ENCODE assay signal across 10 mouse cellular contexts in genomic region chr3:37704701-37705279, GRCm38 (mm10). TPM values are rescaled to one million over a fixed set of nuclear protein-coding genes. Genes with fewer than 3 reads are reported as not detected.
A peak's percentile ranks its signal among the peaks of the same experiment; 100 is the strongest.
DNase-seq lines count a peak whose midpoint lies in the region; ATAC-seq and TF ChIP-seq lines count a peak whose summit lies in the region.
"Had no signal": no experiment of that assay in that cellular context is flagged by ENCODE, and none has a peak within 500 bp of the region (broad histone marks: within the 10 kb centered on the region; RNA-seq: fewer than 3 reads in every experiment).

No protein-coding gene starts in this region.

- H3K4me1 ChIP-seq in kidney, adult 2 months (ENCODE audit: control insufficient read depth, insufficient read depth, low read length) = peaks cover 10% of the 10 kb centered on the region
- H3K4me1 ChIP-seq in embryonic facial prominence, embryonic 12.5 days = peaks cover 9% of the 10 kb centered on the region
- peaks cover 12% of the 10 kb centered on the region for H3K4me1 ChIP-seq in limb, embryonic 10.5 days
- H3K4me1 ChIP-seq in stomach, postnatal 0 days (replicated peaks; ENCODE audit: control insufficient read depth, insufficient read depth) = no peaks in the 10 kb centered on the region; the same call in 1 of the 2 replicates
- no peaks in the 10 kb centered on the region for H3K4me1 ChIP-seq in forebrain, postnatal 0 days (ENCODE audit: insufficient read depth)
- H3K4me1 ChIP-seq: hindbrain, embryonic 15.5 days had no signal

- no peak for TF ChIP-seq POLR2A in kidney, adult 2 months (IDR thresholded peaks at IDR 0.05; ENCODE audit: low read depth, low read length)

- H3K36me3 ChIP-seq in kidney, adult 2 months (ENCODE audit: control insufficient read depth, insufficient read depth, low read length) = no peaks in the 10 kb centered on the region
- no peaks in the 10 kb centered on the region for H3K36me3 ChIP-seq in embryonic facial prominence, embryonic 12.5 days
- no peaks in the 10 kb centered on the region for H3K36me3 ChIP-seq in limb, embryonic 10.5 days
- H3K36me3 ChIP-seq in stomach, postnatal 0 days (ENCODE audit: control insufficient read depth, insufficient read depth, low read length) = no peaks in the 10 kb centered on the region
- no peaks in the 10 kb centered on the region for H3K36me3 ChIP-seq in forebrain, postnatal 0 days (ENCODE audit: insufficient read depth)
- H3K36me3 ChIP-seq: hindbrain, embryonic 15.5 days had no signal

- H3K27ac ChIP-seq in kidney, adult 2 months (ENCODE audit: insufficient read depth, low read depth, low read length) = no peak overlapping the region
- peak overlapping the region; percentile 3; the same call in 1 of the 2 replicates for H3K27ac ChIP-seq in embryonic facial prominence, embryonic 12.5 days
- peak overlapping the region; percentile 68 for H3K27ac ChIP-seq in limb, embryonic 10.5 days
- H3K27ac ChIP-seq in stomach, postnatal 0 days (replicated peaks) = no peak overlapping the region
- no peak overlapping the region for H3K27ac ChIP-seq in forebrain, postnatal 0 days (ENCODE audit: low read depth, low read length)
- H3K27ac ChIP-seq: hindbrain, embryonic 15.5 days had no signal

- no peaks in the 10 kb centered on the region for H3K27me3 ChIP-seq in kidney, adult 2 months (replicated peaks; ENCODE audit: control insufficient read depth, insufficient read depth, low read length)
- no peaks in the 10 kb centered on the region for H3K27me3 ChIP-seq in embryonic facial prominence, embryonic 12.5 days
- H3K27me3 ChIP-seq in limb, embryonic 10.5 days (ENCODE audit: low read depth, poor library complexity, severe bottlenecking) = no peaks in the 10 kb centered on the region; the same call in 1 of the 2 replicates
- H3K27me3 ChIP-seq in stomach, postnatal 0 days (ENCODE audit: control insufficient read depth, insufficient read depth, low read length) = no peaks in the 10 kb centered on the region
- no peaks in the 10 kb centered on the region for H3K27me3 ChIP-seq in forebrain, postnatal 0 days (ENCODE audit: insufficient read depth, low read length)
- H3K27me3 ChIP-seq: hindbrain, embryonic 15.5 days had no signal

- 44% methylated on average over 14 of the region's 14 CpGs for WGBS in kidney, adult 2 months
- 33% methylated on average over 14 of the region's 14 CpGs for WGBS in embryonic facial prominence, embryonic 12.5 days
- WGBS in limb, embryonic 10.5 days = 45% methylated on average over 14 of the region's 14 CpGs
- 47% methylated on average over 14 of the region's 14 CpGs for WGBS in stomach, postnatal 0 days
- WGBS in forebrain, postnatal 0 days = 57% methylated on average over 14 of the region's 14 CpGs

- no peak for TF ChIP-seq EP300 in stomach, postnatal 0 days (optimal IDR thresholded peaks at IDR 0.05)

- intact Hi-C loops in left cerebral cortex, postnatal 25 days (cut with DNase I) = no loop called here

- H3K4me3 ChIP-seq in kidney, adult 2 months (ENCODE audit: insufficient read depth, low read depth, low read length) = no peak overlapping the region
- no peak overlapping the region for H3K4me3 ChIP-seq in embryonic facial prominence, embryonic 12.5 days
- no peak overlapping the region for H3K4me3 ChIP-seq in limb, embryonic 10.5 days
- H3K4me3 ChIP-seq in stomach, postnatal 0 days (ENCODE audit: low read depth, low read length) = no peak overlapping the region
- no peak overlapping the region for H3K4me3 ChIP-seq in forebrain, postnatal 0 days (ENCODE audit: low read depth, low read length)
- H3K4me3 ChIP-seq: hindbrain, embryonic 15.5 days had no signal

- peak; percentile 30 for DNase-seq in kidney, adult 2 months
- DNase-seq in kidney, adult 18-20 months = no peak
- DNase-seq in limb, embryonic 10.5 days (ENCODE audit: low spot score) = peak; percentile 45
- peak; percentile 53 for DNase-seq in stomach, postnatal 0 days (ENCODE audit: low spot score)
- no peak for DNase-seq in natural killer cell, adult 2 months (ENCODE audit: low spot score in 2 of 2)
- DNase-seq in left cerebral cortex, postnatal 25 days (ENCODE audit: low spot score in 2 of 2) = no peak
- DNase-seq in forebrain, postnatal 0 days = no peak

- ATAC-seq in embryonic facial prominence, embryonic 12.5 days (ENCODE audit: insufficient number of reproducible peaks, insufficient read depth, low FRiP score, low TSS enrichment) = no peak
- ATAC-seq in stomach, postnatal 0 days (ENCODE audit: low FRiP score, low TSS enrichment) = peak; percentile 67
- ATAC-seq in forebrain, postnatal 0 days = no peak
- ATAC-seq: midbrain, embryonic 16.5 days had no signal

- no peaks in the 10 kb centered on the region for H3K9me3 ChIP-seq in embryonic facial prominence, embryonic 12.5 days
- H3K9me3 ChIP-seq in limb, embryonic 10.5 days (replicated peaks) = no peaks in the 10 kb centered on the region
- no peaks in the 10 kb centered on the region for H3K9me3 ChIP-seq in stomach, postnatal 0 days (ENCODE audit: control insufficient read depth, low read length)
- no peaks in the 10 kb centered on the region for H3K9me3 ChIP-seq in forebrain, postnatal 0 days (ENCODE audit: low read length)
- H3K9me3 ChIP-seq: hindbrain, embryonic 15.5 days had no signal

- TF ChIP-seq CTCF in kidney, adult 2 months (conservative IDR thresholded peaks at IDR 0.05; ENCODE audit: insufficient read depth, insufficient read length, low read depth, low read length) = no peak
- no peak for TF ChIP-seq CTCF in stomach, postnatal 0 days (IDR thresholded peaks at IDR 0.05; ENCODE audit: low read depth)
- no peak for TF ChIP-seq CTCF in forebrain, postnatal 0 days (IDR thresholded peaks at IDR 0.05; ENCODE audit: low read depth)

- H3K9ac ChIP-seq in embryonic facial prominence, embryonic 12.5 days = no peak overlapping the region
- H3K9ac ChIP-seq in stomach, postnatal 0 days (ENCODE audit: low read length) = no peak overlapping the region
- no peak overlapping the region for H3K9ac ChIP-seq in forebrain, postnatal 0 days
- H3K9ac ChIP-seq: hindbrain, embryonic 15.5 days had no signal

- H3K4me2 ChIP-seq in embryonic facial prominence, embryonic 12.5 days (replicated peaks) = no peak overlapping the region
- H3K4me2 ChIP-seq in stomach, postnatal 0 days (replicated peaks; ENCODE audit: low read depth) = no peak overlapping the region
- H3K4me2 ChIP-seq in forebrain, postnatal 0 days (ENCODE audit: low read depth) = no peak overlapping the region
- H3K4me2 ChIP-seq: hindbrain, embryonic 15.5 days had no signal

RNA-seq across cellular contexts. Expression of gene Gm5148, which starts 19.5 kb away (rescaled TPM):
- polyA plus RNA-seq in kidney, adult 2 months (2012; rRNA removed) = 9.3 and 10.8 TPM in 2 replicates
- 4.3 and 5.2 TPM in 2 replicates for polyA plus RNA-seq in embryonic facial prominence, embryonic 12.5 days (2016; fragmentation: Nextera tagmentation; extraction: Ambion mirVana)
- 4.6 and 5.7 TPM in 2 replicates for polyA plus RNA-seq in limb, embryonic 10.5 days (2016; fragmentation: Nextera tagmentation; extraction: Ambion mirVana)
- polyA plus RNA-seq in stomach, postnatal 0 days (2015; fragmentation: Nextera tagmentation; extraction: Ambion mirVana) = 4.9 and 5.7 TPM in 2 replicates
- 1 to 10 TPM; 3.3 to 3.4 TPM for total RNA-seq in left cerebral cortex, postnatal 25 days (2021)
- total RNA-seq in forebrain, postnatal 0 days (2014; rRNA removed) = 4.9 TPM in 2 replicates
- polyA plus RNA-seq in forebrain, postnatal 0 days (2015; fragmentation: Nextera tagmentation; extraction: Ambion mirVana) = 9.9 and 11.9 TPM in 2 replicates

Comparison
In these comparisons a context has a peak if more than half of its experiments do, and no peak if none do; other contexts are left out.
1. DNase-seq: peak in kidney, adult 2 months (single experiment), limb, embryonic 10.5 days (single experiment) and stomach, postnatal 0 days (single experiment); none in kidney, adult 18-20 months (single experiment), natural killer cell, adult 2 months (0 of 2), left cerebral cortex, postnatal 25 days (0 of 2) and forebrain, postnatal 0 days (single experiment).
2. H3K27ac ChIP-seq: peak in embryonic facial prominence, embryonic 12.5 days (single experiment) and limb, embryonic 10.5 days (single experiment); none in kidney, adult 2 months (single experiment), stomach, postnatal 0 days (single experiment) and forebrain, postnatal 0 days (single experiment).